ENCODE assay signal across 8 mouse cellular contexts in the genomic region with DNA sequence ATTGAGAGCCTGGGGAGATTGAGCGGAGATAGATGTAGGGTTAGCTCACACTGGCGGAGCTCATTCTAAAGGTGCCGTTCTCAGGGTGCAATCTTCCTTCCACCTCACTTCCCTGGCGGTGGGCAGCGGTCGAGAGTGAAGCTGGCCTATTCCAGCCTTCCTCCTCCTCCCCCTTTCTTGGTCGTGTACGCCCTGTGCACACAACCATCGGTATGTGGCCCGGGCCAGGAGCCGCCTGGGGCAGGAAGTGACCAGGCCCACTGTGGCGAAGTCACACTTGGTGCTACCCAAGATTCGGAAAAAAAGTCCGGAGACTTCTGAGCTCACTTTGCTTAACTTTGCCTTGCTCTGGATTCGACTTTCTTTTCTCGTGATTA. TPM values are rescaled to one million over a fixed set of nuclear protein-coding genes. Genes with fewer than 3 reads are reported as not detected.
DNase-seq lines count a peak whose midpoint lies in the region; ATAC-seq lines count a peak whose summit lies in the region.

No protein-coding gene starts in this region.

- under 1% methylated on average over 16 of the region's 16 CpGs for WGBS in hindbrain, embryonic 10.5 days

- peak; percentile 57 for DNase-seq in MN1 (ENCODE audit: low spot score)
- peak; percentile 53 for DNase-seq in c-Kit-positive CD71-positive TER-119-positive erythroid progenitor cells, embryonic 14.5 days (ENCODE audit: low spot score)
- DNase-seq in hindbrain, embryonic 10.5 days (ENCODE audit: low spot score), result peak; percentile 59
- peak; percentile 19 for DNase-seq in left cerebral cortex, adult 11 months (ENCODE audit: low spot score)
- peak; percentile 78 to 80 for DNase-seq in lung, postnatal 4 days
- peak; percentile 65 for DNase-seq in retina, postnatal 1 day
- peak; percentile 61 for DNase-seq in thymus, postnatal 4 days

- H3K27me3 ChIP-seq in hindbrain, embryonic 10.5 days (ENCODE audit: insufficient read depth, poor library complexity, severe bottlenecking), result no peaks in the 10 kb centered on the region

- H3K27ac ChIP-seq in hindbrain, embryonic 10.5 days, result peak overlapping the region; percentile 98

- peaks cover 21% of the 10 kb centered on the region for H3K4me1 ChIP-seq in hindbrain, embryonic 10.5 days (replicated peaks)

- ATAC-seq in frontal cortex, adult (ENCODE audit: low TSS enrichment), result peak; percentile 12; the same call in 1 of the 2 replicates

- no peaks in the 10 kb centered on the region for H3K9me3 ChIP-seq in hindbrain, embryonic 10.5 days

- peak overlapping the region; percentile 99 for H3K4me3 ChIP-seq in hindbrain, embryonic 10.5 days

- 0 out of 2 replicates have a peak, but pooled peaks cover 3% of the 10 kb centered on the region for H3K36me3 ChIP-seq in hindbrain, embryonic 10.5 days

RNA-seq across cellular contexts. Expression of a gene that starts 0.8 kb away (rescaled TPM):
- polyA plus RNA-seq in hindbrain, embryonic 10.5 days (2016; fragmentation: Nextera tagmentation; extraction: Ambion mirVana), result 477 and 484 TPM in 2 replicates

RNA-seq across cellular contexts. Expression of a gene that starts 31.0 kb away (rescaled TPM):
- polyA plus RNA-seq in hindbrain, embryonic 10.5 days (2016; fragmentation: Nextera tagmentation; extraction: Ambion mirVana), result 11.5 and 12.0 TPM in 2 replicates

RNA-seq across cellular contexts. Expression of a gene that starts 54.4 kb away (rescaled TPM):
- polyA plus RNA-seq in hindbrain, embryonic 10.5 days (2016; fragmentation: Nextera tagmentation; extraction: Ambion mirVana), result 0.09 TPM in 1 of 2 replicates, not detected in the other

Comparison
In these comparisons a context has a peak if more than half of its experiments do, and no peak if none do; other contexts are left out.
1. Peak in every context shown above with its lines: DNase-seq, ATAC-seq, H3K4me3 ChIP-seq and H3K27ac ChIP-seq.
2. DNase-seq: peak in every context shown above with its lines; median percentile 79 in lung, postnatal 4 days; 65 in retina, postnatal 1 day; 61 in thymus, postnatal 4 days; 59 in hindbrain, embryonic 10.5 days; 57 in MN1; 53 in c-Kit-positive CD71-positive TER-119-positive erythroid progenitor cells, embryonic 14.5 days; 19 in left cerebral cortex, adult 11 months.